Mouse (Mus musculus): Measurements from ENCODE around the gene Crhr2.
A peak's percentile ranks its signal among the peaks of the same experiment; 100 is the strongest.

Crhr2 gene

GRCm38 (mm10) chr6:55132794-55133193, at the start of gene Crhr2:
TSS of gene Crhr2 (minus strand) at chr6:55133016.
- no peak for DNase-seq (ENCODE audit: low read depth, low spot score)

GRCm38 (mm10) chr6:55179560-55179959, 46.7 kb upstream of the Crhr2 start:
- no peak for DNase-seq (ENCODE audit: low read depth, low spot score)

GRCm38 (mm10) chr6:55177060-55177732, 44.4 kb upstream of the Crhr2 start:
- DNase-seq (ENCODE audit: low read depth, low spot score), result peak; percentile 61

GRCm38 (mm10) chr6:55175892-55176291, 43.1 kb upstream of the Crhr2 start:
- no peak for DNase-seq (ENCODE audit: low read depth, low spot score)

- DNase-seq (ENCODE audit: low read depth, low spot score), result no peak
Observed at GRCm38 (mm10) chr6:55175456-55175855, 42.6 kb upstream of the Crhr2 start.

GRCm38 (mm10) chr6:55174741-55175181, 41.9 kb upstream of the Crhr2 start, which contains the start of gene Inmt:
TSS of gene Inmt (minus strand) at chr6:55175043.
- DNase-seq (ENCODE audit: low read depth, low spot score), result no peak

- DNase-seq (ENCODE audit: low read depth, low spot score), result no peak
Observed at GRCm38 (mm10) chr6:55173941-55174349, 41.1 kb upstream of the Crhr2 start.

GRCm38 (mm10) chr6:55173171-55173570, 40.4 kb upstream of the Crhr2 start:
- DNase-seq (ENCODE audit: low read depth, low spot score), result no peak

GRCm38 (mm10) chr6:55171638-55172037, 38.8 kb upstream of the Crhr2 start:
- no peak for DNase-seq (ENCODE audit: low read depth, low spot score)

GRCm38 (mm10) chr6:55169818-55170217, 37.0 kb upstream of the Crhr2 start:
- DNase-seq (ENCODE audit: low read depth, low spot score), result peak; percentile 71

- DNase-seq (ENCODE audit: low read depth, low spot score), result peak; percentile 80
Observed at GRCm38 (mm10) chr6:55166777-55167463, 34.1 kb upstream of the Crhr2 start.

- DNase-seq (ENCODE audit: low read depth, low spot score), result no peak
Observed at GRCm38 (mm10) chr6:55163046-55163584, 30.3 kb upstream of the Crhr2 start.

GRCm38 (mm10) chr6:55161311-55161761, 28.5 kb upstream of the Crhr2 start:
- DNase-seq (ENCODE audit: low read depth, low spot score), result no peak

GRCm38 (mm10) chr6:55159256-55159655, 26.4 kb upstream of the Crhr2 start:
- peak; percentile 77 for DNase-seq (ENCODE audit: low read depth, low spot score)

- DNase-seq (ENCODE audit: low read depth, low spot score), result no peak
Observed at GRCm38 (mm10) chr6:55152226-55152625, 19.4 kb upstream of the Crhr2 start.

GRCm38 (mm10) chr6:55146138-55146537, 13.3 kb upstream of the Crhr2 start:
- DNase-seq (ENCODE audit: low read depth, low spot score), result peak; percentile 58

GRCm38 (mm10) chr6:55145285-55145684, 12.5 kb upstream of the Crhr2 start:
- DNase-seq (ENCODE audit: low read depth, low spot score), result no peak

- DNase-seq (ENCODE audit: low read depth, low spot score), result no peak
Observed at GRCm38 (mm10) chr6:55138343-55138742, 5.5 kb upstream of the Crhr2 start.

GRCm38 (mm10) chr6:55133425-55133824, 609 bp upstream of the Crhr2 start:
- DNase-seq (ENCODE audit: low read depth, low spot score), result peak; percentile 36

- no peak for DNase-seq (ENCODE audit: low read depth, low spot score)
Observed at GRCm38 (mm10) chr6:55131301-55131700, 1.5 kb downstream of the Crhr2 start.

GRCm38 (mm10) chr6:55130631-55131030, 2.2 kb downstream of the Crhr2 start:
- DNase-seq (ENCODE audit: low read depth, low spot score), result no peak

GRCm38 (mm10) chr6:55128391-55128790, 4.4 kb downstream of the Crhr2 start:
- DNase-seq (ENCODE audit: low read depth, low spot score), result peak; percentile 25

GRCm38 (mm10) chr6:55126576-55126975, 6.2 kb downstream of the Crhr2 start:
- DNase-seq (ENCODE audit: low read depth, low spot score), result no peak

Measured in ZHBTc4 (cell line).